Mouse (Mus musculus) CH12F3 (cell line): ENCODE measurements around the gene Nabp2.

Experiments
- in situ Hi-C: fragments of 300-500 bp; cut with MboI; formaldehyde crosslinking; loops from 2 replicates; pipeline ENCODE4 v1.14.3; 2020; ENCODE audit warnings: low sequenced_read_pairs

Gene Nabp2

GRCm38 (mm10) chr10:128429454-128429853 lies 18.2 kb upstream of the Nabp2 start:
- in situ Hi-C loops = no loop called here

- in situ Hi-C loops = no loop called here
Measured at GRCm38 (mm10) chr10:128429052-128429451, 17.8 kb upstream of the Nabp2 start.

- in situ Hi-C loops = no loop called here
Measured at GRCm38 (mm10) chr10:128425260-128425659, 14.0 kb upstream of the Nabp2 start.

- in situ Hi-C loops = no loop called here
Measured at GRCm38 (mm10) chr10:128424604-128425003, 13.3 kb upstream of the Nabp2 start.

- in situ Hi-C loops = no loop called here
Measured at GRCm38 (mm10) chr10:128422426-128422825, 11.1 kb upstream of the Nabp2 start.

- in situ Hi-C loops = no loop called here
Measured at GRCm38 (mm10) chr10:128414848-128415247, 3.6 kb upstream of the Nabp2 start.

GRCm38 (mm10) chr10:128413076-128413475 lies 1.8 kb upstream of the Nabp2 start:
- in situ Hi-C loops = no loop called here

GRCm38 (mm10) chr10:128412558-128412957 lies 1.3 kb upstream of the Nabp2 start:
- in situ Hi-C loops = no loop called here

GRCm38 (mm10) chr10:128412055-128412381 lies 726 bp upstream of the Nabp2 start:
- in situ Hi-C loops = no loop called here

GRCm38 (mm10) chr10:128410560-128410845 lies 789 bp downstream of the Nabp2 start:
- in situ Hi-C loops = no loop called here

GRCm38 (mm10) chr10:128409692-128410559 lies 1.4 kb downstream of the Nabp2 start:
- in situ Hi-C loops = no loop called here

- in situ Hi-C loops = no loop called here
Measured at GRCm38 (mm10) chr10:128408591-128409535, 2.4 kb downstream of the Nabp2 start.

GRCm38 (mm10) chr10:128403931-128404330 lies 7.4 kb downstream of the Nabp2 start:
- in situ Hi-C loops = no loop called here

GRCm38 (mm10) chr10:128401638-128402037 lies 9.7 kb downstream of the Nabp2 start:
- in situ Hi-C loops = no loop called here

- in situ Hi-C loops = no loop called here
Measured at GRCm38 (mm10) chr10:128401056-128401455, 10.2 kb downstream of the Nabp2 start, which contains the start of gene Slc39a5. Gene Slc39a5 (minus strand): TSS chr10:128401229.

GRCm38 (mm10) chr10:128400338-128400737 lies 11.0 kb downstream of the Nabp2 start:
- in situ Hi-C loops = no loop called here

GRCm38 (mm10) chr10:128397466-128397865 lies 13.8 kb downstream of the Nabp2 start:
- in situ Hi-C loops = no loop called here

- in situ Hi-C loops = no loop called here
Measured at GRCm38 (mm10) chr10:128396716-128397264, 14.5 kb downstream of the Nabp2 start.

- in situ Hi-C loops = no loop called here
Measured at GRCm38 (mm10) chr10:128396017-128396673, 15.1 kb downstream of the Nabp2 start.

GRCm38 (mm10) chr10:128391850-128392249 lies 19.4 kb downstream of the Nabp2 start:
- in situ Hi-C loops = no loop called here

GRCm38 (mm10) chr10:128390366-128390765 lies 20.9 kb downstream of the Nabp2 start:
- in situ Hi-C loops = no loop called here
